Mouse (Mus musculus) midbrain, embryonic 12.5 days (tissue): ENCODE data around the gene Stox2. TPM values are rescaled to one million over a fixed set of nuclear protein-coding genes. Genes with fewer than 3 reads are reported as not detected.

ENCODE experiments used
- ATAC-seq: fragments of 200-750 bp; cut with Nextera tagmentation; 2 replicates; pipeline ENCODE4 v1.8.0; 2017; ENCODE audit warnings: low read depth, moderate TSS enrichment, moderate library complexity; ENCODE audit not compliant: low FRiP score
- H3K27ac ChIP-seq: fragments of 300-500 bp; sonication (generic); replicated peaks from 2 replicates; pipeline ENCODE4 v1.5.1; 2016; ENCODE audit warnings: mild to moderate bottlenecking
- H3K27me3 ChIP-seq: fragments of 300-500 bp; sonication (generic); 2 replicates; pipeline ENCODE4 v1.6.1; 2016; ENCODE audit warnings: mild to moderate bottlenecking
- H3K36me3 ChIP-seq: fragments of 300-500 bp; sonication (generic); 2 replicates; pipeline ENCODE4 v1.6.1; 2016
- H3K4me1 ChIP-seq: fragments of 300-500 bp; sonication (generic); 2 replicates; pipeline ENCODE4 v1.6.1; 2016
- H3K4me2 ChIP-seq: fragments of 300-500 bp; sonication (generic); replicated peaks from 2 replicates; pipeline ENCODE4 v1.6.1; 2016; ENCODE audit warnings: mild to moderate bottlenecking, moderate library complexity
- H3K4me3 ChIP-seq: fragments of 300-500 bp; sonication (generic); 2 replicates; pipeline ENCODE4 v1.5.1; 2016; ENCODE audit warnings: mild to moderate bottlenecking
- H3K9ac ChIP-seq: fragments of 300-500 bp; sonication (generic); replicated peaks from 2 replicates; pipeline ENCODE4 v1.6.1; 2016; ENCODE audit warnings: mild to moderate bottlenecking, moderate library complexity
- H3K9me3 ChIP-seq: fragments of 300-500 bp; sonication (generic); 2 replicates; pipeline ENCODE4 v1.6.1; 2016; ENCODE audit warnings: mild to moderate bottlenecking
- WGBS: fragments of 180-500 bp; shearing (Covaris S2); methylation state at CpG from one replicate; pipeline ENCODE4 v1.1.7; 2016; 5-methylcytosine and 5-hydroxymethylcytosine counted together
- polyA plus RNA-seq: library from polyadenylated mRNA; unstranded; fragments of >200 nt; fragmentation: Nextera tagmentation; extraction: Ambion mirVana; gene quantifications from 2 replicates; pipeline ENCODE4 v1.2.1, GENCODE M21; 2016

The Stox2 gene
- polyA plus RNA-seq, 1 experiment from 2014 or later, result 53.6 TPM

- Histone ChIP-seq H3K4me2 (no peak overlapping the region), H3K4me1 (peaks cover 13% of the 10 kb centered on the region), H3K9me3 (no peaks in the 10 kb centered on the region), H3K27me3 (no peaks in the 10 kb centered on the region; the same call in 1 of the 2 replicates), H3K27ac (no peak overlapping the region), H3K9ac (no peak overlapping the region), H3K36me3 (no peaks in the 10 kb centered on the region), H3K4me3 (no peak overlapping the region)
- 55% methylated on average over 3 of the region's 3 CpGs for WGBS
- ATAC-seq, result peak; percentile 48; the same call in 1 of the 2 replicates
These were observed 75.1 kb downstream of the Stox2 start for GRCm38 (mm10) chr8:47371081-47371480.

DNA sequence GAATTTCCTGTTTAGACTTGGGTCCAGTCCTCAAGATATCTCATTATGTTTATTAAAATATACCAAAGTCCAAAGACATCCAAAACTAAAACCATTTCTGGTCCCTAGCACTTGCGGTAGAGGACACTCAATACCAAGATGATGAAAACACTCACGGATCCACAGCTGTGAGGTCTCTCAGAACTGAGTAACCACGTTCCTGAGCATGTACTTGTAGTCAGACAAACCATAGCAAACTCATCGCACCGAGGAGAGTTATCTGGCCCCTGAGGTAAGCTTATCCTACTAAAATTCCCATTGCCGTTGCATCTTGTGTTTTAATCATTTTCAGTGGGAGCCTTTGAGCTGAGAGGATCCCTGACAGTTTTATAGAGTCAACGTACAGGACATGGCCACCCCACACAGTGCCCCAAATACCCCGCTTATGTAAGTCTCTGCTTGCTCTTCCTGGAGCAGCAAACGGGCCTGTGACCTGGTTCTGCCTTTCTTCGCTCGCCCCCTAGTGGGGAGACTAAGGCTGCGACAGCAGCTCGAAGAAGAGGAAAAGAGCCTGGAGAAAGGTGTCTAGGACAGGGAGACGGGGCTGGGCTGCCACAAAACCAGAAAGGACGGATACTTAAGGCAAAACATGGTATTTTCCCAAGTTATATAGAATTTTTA, 75.6 kb downstream of the Stox2 start:
- Histone ChIP-seq H3K36me3 (no peaks in the 10 kb centered on the region), H3K4me3 (no peak overlapping the region), H3K27ac (no peak overlapping the region), H3K9me3 (no peaks in the 10 kb centered on the region), H3K9ac (no peak overlapping the region), H3K4me2 (no peak overlapping the region), H3K27me3 (no peaks in the 10 kb centered on the region; the same call in 1 of the 2 replicates), H3K4me1 (peaks cover 13% of the 10 kb centered on the region)
- 30% methylated on average over 15 of the region's 15 CpGs for whole genome bisulfite sequencing
- peak; percentile 75 for ATAC-seq

- Histone ChIP-seq H3K27me3 (no peaks in the 10 kb centered on the region; the same call in 1 of the 2 replicates), H3K4me1 (peaks cover 13% of the 10 kb centered on the region), H3K4me3 (no peak overlapping the region), H3K4me2 (no peak overlapping the region), H3K36me3 (no peaks in the 10 kb centered on the region), H3K9me3 (no peaks in the 10 kb centered on the region), H3K27ac (no peak overlapping the region), H3K9ac (no peak overlapping the region)
- no peak for ATAC-seq
- WGBS, result 90% methylated on average over 15 of the region's 15 CpGs
These were observed 76.2 kb downstream of the Stox2 start for GRCm38 (mm10) chr8:47369949-47370348.

DNA sequence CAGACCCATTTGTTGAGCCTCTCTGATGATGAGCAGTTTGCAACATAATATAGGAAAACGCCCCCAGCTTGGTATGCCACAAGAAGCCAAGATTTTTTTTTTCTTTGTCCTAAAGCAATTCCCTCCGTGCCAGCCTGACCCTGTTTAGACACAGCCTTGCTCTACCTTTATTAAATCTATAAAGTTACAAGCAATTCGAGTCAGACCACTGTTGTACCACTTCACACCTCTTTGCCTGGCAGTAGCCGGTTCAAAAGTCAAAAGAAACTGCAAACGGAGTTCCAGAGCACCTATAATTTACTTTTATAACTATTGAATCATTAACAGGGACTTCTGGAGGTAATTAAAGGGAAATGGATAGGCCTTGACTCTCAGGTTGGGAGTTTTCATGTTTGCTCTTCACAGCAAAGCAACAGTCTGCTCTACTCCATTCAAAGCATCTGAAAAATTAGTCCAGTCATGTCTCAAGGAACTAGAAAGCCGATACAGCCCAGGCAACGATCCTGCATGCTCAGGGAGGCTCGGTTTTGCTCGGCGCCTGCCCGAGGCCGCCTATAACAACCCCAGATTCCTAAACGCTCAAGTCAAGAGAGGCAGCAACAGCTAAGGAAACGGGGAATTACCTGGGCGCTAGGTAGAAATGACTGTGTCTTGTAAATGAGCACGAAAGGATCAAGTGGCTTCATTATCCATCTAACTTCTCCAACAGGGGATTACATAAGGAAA, 77.0 kb downstream of the Stox2 start:
- no peaks in the 10 kb centered on the region; the same call in 1 of the 2 replicates for H3K27me3 ChIP-seq
- H3K27ac ChIP-seq, result no peak overlapping the region
- no peak for ATAC-seq
- peaks cover 13% of the 10 kb centered on the region for H3K4me1 ChIP-seq
- 81% methylated on average over 16 of the region's 16 CpGs for WGBS
- H3K4me3 ChIP-seq, result no peak overlapping the region
- H3K9me3 ChIP-seq, result no peaks in the 10 kb centered on the region
- H3K36me3 ChIP-seq, result no peaks in the 10 kb centered on the region
- H3K4me2 ChIP-seq, result no peak overlapping the region
- no peak overlapping the region for H3K9ac ChIP-seq

- Histone ChIP-seq H3K4me1 (peaks cover 13% of the 10 kb centered on the region), H3K9me3 (no peaks in the 10 kb centered on the region), H3K27ac (no peak overlapping the region), H3K36me3 (no peaks in the 10 kb centered on the region), H3K4me3 (no peak overlapping the region), H3K9ac (no peak overlapping the region), H3K4me2 (no peak overlapping the region), H3K27me3 (no peaks in the 10 kb centered on the region; the same call in 1 of the 2 replicates)
- 90% methylated on average over 6 of the region's 6 CpGs for WGBS
- no peak for ATAC-seq
These were observed 79.1 kb downstream of the Stox2 start for GRCm38 (mm10) chr8:47367029-47367428.

DNA sequence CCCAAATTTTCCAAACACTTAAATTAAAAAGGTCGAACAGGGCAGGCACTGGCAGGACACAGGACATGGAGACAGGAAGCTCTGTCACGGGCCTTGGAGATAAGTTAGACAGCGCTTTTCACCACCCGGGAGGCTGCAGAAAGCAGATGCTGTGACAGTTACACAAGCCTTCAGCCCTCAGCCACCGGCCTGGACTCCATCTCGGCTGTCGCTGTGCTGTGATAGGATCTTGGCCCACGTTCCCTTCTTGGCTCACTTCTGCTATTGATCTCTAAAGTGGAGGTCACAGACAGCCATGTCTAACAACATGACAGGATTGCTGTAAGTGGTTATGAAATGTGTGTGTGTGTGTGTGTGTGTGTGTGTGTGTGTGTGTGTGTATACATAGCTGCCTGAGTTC, 82.9 kb downstream of the Stox2 start:
- Histone ChIP-seq H3K9me3 (no peaks in the 10 kb centered on the region), H3K4me1 (no peaks in the 10 kb centered on the region), H3K9ac (no peak overlapping the region), H3K36me3 (no peaks in the 10 kb centered on the region), H3K4me2 (no peak overlapping the region), H3K27ac (no peak overlapping the region), H3K4me3 (no peak overlapping the region), H3K27me3 (no peaks in the 10 kb centered on the region)
- no peak for ATAC-seq
- WGBS, result 63% methylated on average over 8 of the region's 8 CpGs

DNA sequence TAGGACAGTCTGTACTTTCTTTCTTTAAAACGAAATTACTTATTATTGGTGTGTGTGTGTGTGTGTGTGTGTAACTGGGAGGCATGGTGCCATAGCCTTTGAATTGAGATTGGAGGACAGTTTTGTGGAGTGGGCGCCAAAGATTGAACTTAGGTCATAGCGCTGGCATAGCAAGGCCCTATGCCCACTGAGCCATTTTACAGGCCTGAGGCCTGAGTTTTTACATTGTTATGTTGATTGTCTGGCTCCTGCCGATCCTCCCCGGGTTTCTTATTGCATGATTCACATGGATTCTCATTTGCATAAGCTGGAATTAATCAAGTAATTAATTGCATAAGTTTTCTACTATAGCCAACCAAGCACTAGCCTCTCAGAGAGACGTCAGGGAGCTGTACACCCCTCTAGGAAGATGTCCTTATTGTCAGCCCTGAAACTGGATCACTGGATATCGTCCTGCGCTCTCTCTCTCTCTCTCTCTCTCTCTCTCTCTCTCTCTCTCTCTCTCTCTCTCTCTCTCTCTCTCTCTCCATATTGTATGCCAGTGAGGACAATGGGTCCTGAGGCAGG, 90.7 kb downstream of the Stox2 start:
- Histone ChIP-seq H3K27me3 (no peaks in the 10 kb centered on the region), H3K4me3 (no peak overlapping the region), H3K4me1 (peaks cover 16% of the 10 kb centered on the region; the same call in 1 of the 2 replicates), H3K27ac (no peak overlapping the region), H3K9me3 (no peaks in the 10 kb centered on the region), H3K4me2 (no peak overlapping the region), H3K36me3 (no peaks in the 10 kb centered on the region), H3K9ac (no peak overlapping the region)
- 64% methylated on average over 8 of the region's 8 CpGs for WGBS
- no peak for ATAC-seq

DNA sequence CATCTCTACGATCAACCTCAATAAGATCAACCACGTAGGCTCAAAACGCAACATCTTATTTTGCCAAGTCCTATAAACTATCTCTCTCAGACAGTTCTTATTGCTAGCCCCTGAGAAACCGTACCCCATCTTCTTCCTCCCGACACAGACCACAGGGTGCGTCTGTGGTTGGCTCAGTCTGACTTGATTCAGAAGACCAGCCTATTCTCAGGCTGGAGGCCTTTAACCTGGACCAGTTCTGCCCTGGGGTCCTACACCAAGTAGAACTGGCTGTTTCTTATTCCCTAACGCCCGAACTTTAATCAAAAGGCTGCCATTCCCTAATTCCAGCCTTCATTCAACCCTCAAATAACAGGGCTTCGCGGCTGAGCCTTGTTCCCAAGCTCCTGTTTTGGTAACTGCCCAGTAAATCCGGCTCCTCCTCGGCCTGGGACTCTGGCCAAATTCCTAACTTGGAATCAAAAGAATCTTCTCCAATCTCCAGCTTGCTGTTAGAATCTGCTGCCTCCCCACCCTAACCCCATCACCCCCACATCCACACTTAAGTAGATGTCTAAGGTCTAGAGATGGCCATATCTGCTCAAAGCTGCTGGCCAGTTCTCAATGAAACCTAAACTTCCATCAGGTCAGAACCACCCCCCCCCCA, 91.5 kb downstream of the Stox2 start:
- ATAC-seq, result no peak
- Histone ChIP-seq H3K9ac (no peak overlapping the region), H3K27ac (no peak overlapping the region), H3K4me1 (peaks cover 16% of the 10 kb centered on the region; the same call in 1 of the 2 replicates), H3K4me2 (no peak overlapping the region), H3K4me3 (no peak overlapping the region), H3K36me3 (no peaks in the 10 kb centered on the region), H3K9me3 (no peaks in the 10 kb centered on the region), H3K27me3 (no peaks in the 10 kb centered on the region; the same call in 1 of the 2 replicates)
- WGBS, result 75% methylated on average over 12 of the region's 12 CpGs

- no peak for ATAC-seq
- Histone ChIP-seq H3K27ac (no peak overlapping the region), H3K9me3 (no peaks in the 10 kb centered on the region), H3K4me1 (peaks cover 32% of the 10 kb centered on the region), H3K4me2 (no peak overlapping the region), H3K4me3 (no peak overlapping the region), H3K9ac (no peak overlapping the region), H3K36me3 (no peaks in the 10 kb centered on the region), H3K27me3 (no peaks in the 10 kb centered on the region; the same call in 1 of the 2 replicates)
- WGBS, result 76% methylated on average over 21 of the region's 21 CpGs
These were observed 94.1 kb downstream of the Stox2 start for GRCm38 (mm10) chr8:47351914-47352701.

- no peaks in the 10 kb centered on the region; the same call in 1 of the 2 replicates for H3K27me3 ChIP-seq
- no peak overlapping the region for H3K4me3 ChIP-seq
- no peak for ATAC-seq
- H3K4me2 ChIP-seq, result no peak overlapping the region
- H3K9ac ChIP-seq, result no peak overlapping the region
- H3K27ac ChIP-seq, result no peak overlapping the region
- H3K9me3 ChIP-seq, result no peaks in the 10 kb centered on the region
- H3K36me3 ChIP-seq, result no peaks in the 10 kb centered on the region
- WGBS, result 65% methylated on average over 8 of the region's 8 CpGs
- peaks cover 47% of the 10 kb centered on the region for H3K4me1 ChIP-seq
These were observed 97.1 kb downstream of the Stox2 start for GRCm38 (mm10) chr8:47349082-47349481.

DNA sequence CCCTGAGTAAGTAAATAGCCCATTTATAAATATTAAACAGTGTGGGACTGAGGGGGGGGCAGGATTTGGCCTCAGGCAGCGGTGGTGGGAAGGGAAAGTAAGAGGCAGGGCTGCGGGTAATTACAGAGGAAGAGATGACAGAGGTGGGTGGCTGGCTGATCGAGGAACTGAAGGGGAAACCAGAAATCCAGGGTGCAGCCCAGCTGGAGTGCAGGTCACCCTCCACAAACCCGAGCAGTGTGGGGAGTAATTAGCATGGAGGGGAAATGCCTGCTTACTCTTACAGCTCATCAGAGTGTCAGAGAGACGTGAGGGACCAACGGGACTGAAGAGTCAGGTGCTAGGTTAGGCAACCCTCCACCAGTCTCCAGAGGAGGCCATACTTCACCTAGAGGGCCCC, 98.4 kb downstream of the Stox2 start:
- no peak overlapping the region for H3K4me2 ChIP-seq
- H3K27me3 ChIP-seq, result no peaks in the 10 kb centered on the region; the same call in 1 of the 2 replicates
- no peak overlapping the region for H3K9ac ChIP-seq
- ATAC-seq, result no peak
- 39% methylated on average over 6 of the region's 6 CpGs for WGBS
- no peak overlapping the region for H3K27ac ChIP-seq
- no peaks in the 10 kb centered on the region for H3K36me3 ChIP-seq
- no peak overlapping the region for H3K4me3 ChIP-seq
- peaks cover 49% of the 10 kb centered on the region for H3K4me1 ChIP-seq
- no peaks in the 10 kb centered on the region for H3K9me3 ChIP-seq
